Mouse (Mus musculus): ENCODE data around the gene Gcgr. TPM values are rescaled to one million over a fixed set of nuclear protein-coding genes. Genes with fewer than 3 reads are reported as not detected.

The Gcgr gene
- polyA plus RNA-seq, 1 experiment from 2014 or later: not detected

DNA sequence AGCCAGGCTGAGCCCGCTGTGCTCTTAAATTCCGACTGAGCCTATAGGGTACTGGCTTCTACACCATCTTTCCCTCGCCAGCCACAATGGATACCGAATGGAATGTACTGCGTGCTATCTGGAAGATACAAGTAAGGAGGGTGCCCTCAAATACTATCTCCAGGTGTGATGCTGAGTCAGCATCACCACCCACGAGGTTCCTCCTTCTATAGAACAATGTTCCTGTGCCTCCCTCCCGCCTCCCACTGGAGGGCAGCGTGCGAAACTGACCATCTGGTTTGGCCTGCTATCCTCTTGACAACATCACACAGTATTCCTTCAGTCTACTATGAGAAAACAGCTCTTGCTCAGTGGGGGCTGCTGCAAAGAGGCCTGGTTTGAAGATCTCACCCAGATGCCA lies 34.6 kb downstream of the Gcgr start:
- 89% methylated on average over 9 of the region's 9 CpGs for WGBS
- no peak for DNase-seq (ENCODE audit: low spot score, missing footprints)
- peaks cover 58% of the 10 kb centered on the region for H3K36me3 ChIP-seq (ENCODE audit: control insufficient read depth, insufficient read depth, low read length)
- no peak overlapping the region for H3K4me3 ChIP-seq (ENCODE audit: low read depth, low read length)
- H3K27ac ChIP-seq (ENCODE audit: low read depth, low read length): no peak overlapping the region
- no peak overlapping the region for H3K4me2 ChIP-seq
- ATAC-seq (ENCODE audit: low FRiP score): no peak
- no peaks in the 10 kb centered on the region for H3K9me3 ChIP-seq (ENCODE audit: control insufficient read depth, low read length)
- H3K4me1 ChIP-seq (ENCODE audit: control insufficient read depth, insufficient read depth, low read length): no peaks in the 10 kb centered on the region
- no peaks in the 10 kb centered on the region for H3K27me3 ChIP-seq (ENCODE audit: control insufficient read depth, insufficient read depth, low read length)
- H3K9ac ChIP-seq (ENCODE audit: low read length): no peak overlapping the region

DNA sequence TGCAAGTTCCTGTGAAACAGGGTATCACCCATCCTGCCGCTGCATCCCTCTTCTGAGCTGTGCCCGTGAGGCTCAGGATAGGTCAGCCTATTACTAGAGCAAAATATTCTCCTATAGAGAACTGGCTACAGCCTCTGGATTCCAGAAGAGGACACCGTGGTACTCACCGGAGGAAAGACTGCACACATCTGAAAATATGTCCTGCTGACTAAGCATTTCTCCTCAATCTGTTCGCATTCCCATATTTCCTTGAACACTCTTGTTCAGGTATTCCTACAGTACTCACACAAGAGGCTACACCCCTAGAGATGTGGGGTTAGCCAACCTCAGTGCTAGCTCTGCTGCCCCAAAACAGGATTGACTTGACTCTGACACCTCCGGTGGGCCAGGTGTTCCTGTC lies 37.8 kb downstream of the Gcgr start:
- Histone ChIP-seq H3K27ac (ENCODE audit: low read depth, low read length) (no peak overlapping the region), H3K36me3 (ENCODE audit: control insufficient read depth, insufficient read depth, low read length) (peaks cover 38% of the 10 kb centered on the region), H3K9ac (ENCODE audit: low read length) (no peak overlapping the region), H3K4me1 (ENCODE audit: control insufficient read depth, insufficient read depth, low read length) (peaks cover 9% of the 10 kb centered on the region), H3K27me3 (ENCODE audit: control insufficient read depth, insufficient read depth, low read length) (no peaks in the 10 kb centered on the region), H3K4me2 (no peak overlapping the region), H3K9me3 (ENCODE audit: control insufficient read depth, low read length) (no peaks in the 10 kb centered on the region), H3K4me3 (ENCODE audit: low read depth, low read length) (no peak overlapping the region)
- DNase-seq (ENCODE audit: low spot score, missing footprints) (no peak), ATAC-seq (ENCODE audit: low FRiP score) (no peak)
- WGBS: 96% methylated on average over 6 of the region's 6 CpGs

DNA sequence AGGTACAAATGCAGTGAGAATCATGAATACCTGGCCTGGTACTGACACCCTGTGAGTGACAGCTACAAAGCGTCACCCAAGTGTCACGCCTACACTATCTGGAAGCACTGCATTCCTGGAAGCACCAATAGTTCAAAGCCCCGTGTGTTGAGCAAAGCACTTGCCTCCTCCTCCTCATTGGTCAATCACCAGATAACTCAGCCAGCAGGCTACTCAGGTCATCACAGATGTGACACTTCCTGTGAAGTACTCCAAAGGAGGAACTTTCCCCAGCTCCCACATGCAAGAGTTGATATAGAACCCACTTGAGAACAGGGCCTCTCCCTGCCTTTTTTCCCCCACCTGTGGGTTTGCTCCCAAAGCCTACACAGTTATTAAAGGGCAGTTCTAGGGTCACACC lies 40.6 kb downstream of the Gcgr start:
- WGBS: 81% methylated on average over 3 of the region's 3 CpGs
- no peak overlapping the region for H3K27ac ChIP-seq (ENCODE audit: low read depth, low read length)

DNA sequence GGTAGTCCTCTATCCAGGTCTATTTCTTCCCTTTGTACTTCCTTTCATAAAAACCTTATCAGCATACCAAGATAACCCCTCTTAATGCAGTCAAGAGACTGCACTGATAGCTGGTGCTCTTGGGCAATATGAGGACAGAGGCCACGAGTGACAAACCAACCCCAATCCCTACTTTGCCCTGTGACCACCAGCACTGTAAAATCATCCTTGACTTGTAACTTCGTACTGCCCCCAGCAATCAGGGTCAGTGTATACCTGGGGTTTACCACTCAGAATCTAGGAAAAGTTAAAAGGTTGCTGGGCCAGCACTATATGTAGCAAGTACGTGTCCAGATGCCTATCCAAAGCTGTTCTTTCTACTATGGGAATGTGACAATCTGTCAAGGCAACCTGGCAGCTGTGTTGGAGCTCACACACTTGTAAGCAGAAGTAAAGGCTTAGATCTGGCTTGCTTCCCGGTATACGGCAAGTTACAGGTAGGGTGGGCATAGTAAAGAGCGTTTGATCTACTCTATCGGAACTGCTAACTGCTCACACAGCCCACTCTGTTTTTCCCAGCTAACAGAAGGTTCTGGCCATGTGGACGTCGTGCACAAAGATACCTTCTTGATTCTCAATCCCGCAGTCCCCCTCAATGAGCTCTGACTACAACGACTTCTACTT lies 41.4 kb downstream of the Gcgr start:
- Histone ChIP-seq H3K9ac (ENCODE audit: low read length) (peak overlapping the region; percentile 96), H3K4me3 (ENCODE audit: low read depth, low read length) (peak overlapping the region; percentile 97), H3K27ac (ENCODE audit: low read depth, low read length) (peak overlapping the region; percentile 89; the same call in 1 of the 2 replicates), H3K27me3 (ENCODE audit: control insufficient read depth, insufficient read depth, low read length) (no peaks in the 10 kb centered on the region), H3K4me1 (ENCODE audit: control insufficient read depth, insufficient read depth, low read length) (peaks cover 12% of the 10 kb centered on the region), H3K4me2 (peak overlapping the region; percentile 57), H3K36me3 (ENCODE audit: control insufficient read depth, insufficient read depth, low read length) (peaks cover 23% of the 10 kb centered on the region), H3K9me3 (ENCODE audit: control insufficient read depth, low read length) (no peaks in the 10 kb centered on the region)
- ATAC-seq (ENCODE audit: low FRiP score): no peak
- WGBS: 21% methylated on average over 11 of the region's 11 CpGs
- DNase-seq (ENCODE audit: low spot score, missing footprints): peak; percentile 88

More for the DNA sequence above, 40.6 kb downstream of the Gcgr start:
- H3K4me3 ChIP-seq (ENCODE audit: low read depth, low read length): peak overlapping the region; percentile 97
- H3K9me3 ChIP-seq (ENCODE audit: control insufficient read depth, low read length): no peaks in the 10 kb centered on the region
- DNase-seq (ENCODE audit: low spot score, missing footprints): no peak
- ATAC-seq (ENCODE audit: low FRiP score): no peak
- peaks cover 12% of the 10 kb centered on the region for H3K4me1 ChIP-seq (ENCODE audit: control insufficient read depth, insufficient read depth, low read length)
- peaks cover 29% of the 10 kb centered on the region for H3K36me3 ChIP-seq (ENCODE audit: control insufficient read depth, insufficient read depth, low read length)
- H3K9ac ChIP-seq (ENCODE audit: low read length): no peak overlapping the region
- peak overlapping the region; percentile 57 for H3K4me2 ChIP-seq
- H3K27me3 ChIP-seq (ENCODE audit: control insufficient read depth, insufficient read depth, low read length): no peaks in the 10 kb centered on the region

DNA sequence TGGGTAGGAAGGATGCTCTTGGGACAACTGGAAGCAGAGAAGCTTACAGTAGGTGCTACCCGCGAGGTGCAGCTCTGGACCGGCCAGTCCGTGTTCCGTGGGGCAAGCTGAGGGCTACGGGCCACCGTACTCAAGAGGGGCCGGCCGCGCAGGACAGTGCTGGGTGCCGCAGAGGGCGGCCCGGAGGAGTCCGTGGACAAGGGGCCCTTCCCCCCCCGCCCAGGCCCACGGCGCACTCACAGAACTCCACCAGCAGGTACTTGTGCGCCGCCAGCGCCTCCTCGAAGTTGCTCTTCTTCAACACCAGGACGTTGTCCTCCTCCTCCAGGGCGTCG lies 41.9 kb downstream of the Gcgr start:
- Histone ChIP-seq H3K4me1 (ENCODE audit: control insufficient read depth, insufficient read depth, low read length) (peaks cover 12% of the 10 kb centered on the region), H3K9ac (ENCODE audit: low read length) (peak overlapping the region; percentile 96), H3K27me3 (ENCODE audit: control insufficient read depth, insufficient read depth, low read length) (no peaks in the 10 kb centered on the region), H3K27ac (ENCODE audit: low read depth, low read length) (peak overlapping the region; percentile 89), H3K4me3 (ENCODE audit: low read depth, low read length) (peak overlapping the region; percentile 97), H3K36me3 (ENCODE audit: control insufficient read depth, insufficient read depth, low read length) (peaks cover 23% of the 10 kb centered on the region), H3K9me3 (ENCODE audit: control insufficient read depth, low read length) (no peaks in the 10 kb centered on the region), H3K4me2 (peak overlapping the region; percentile 57)
- ATAC-seq (ENCODE audit: low FRiP score): peak; percentile 54
- DNase-seq (ENCODE audit: low spot score, missing footprints): no peak
- WGBS: under 1% methylated on average over 21 of the region's 24 CpGs

DNA sequence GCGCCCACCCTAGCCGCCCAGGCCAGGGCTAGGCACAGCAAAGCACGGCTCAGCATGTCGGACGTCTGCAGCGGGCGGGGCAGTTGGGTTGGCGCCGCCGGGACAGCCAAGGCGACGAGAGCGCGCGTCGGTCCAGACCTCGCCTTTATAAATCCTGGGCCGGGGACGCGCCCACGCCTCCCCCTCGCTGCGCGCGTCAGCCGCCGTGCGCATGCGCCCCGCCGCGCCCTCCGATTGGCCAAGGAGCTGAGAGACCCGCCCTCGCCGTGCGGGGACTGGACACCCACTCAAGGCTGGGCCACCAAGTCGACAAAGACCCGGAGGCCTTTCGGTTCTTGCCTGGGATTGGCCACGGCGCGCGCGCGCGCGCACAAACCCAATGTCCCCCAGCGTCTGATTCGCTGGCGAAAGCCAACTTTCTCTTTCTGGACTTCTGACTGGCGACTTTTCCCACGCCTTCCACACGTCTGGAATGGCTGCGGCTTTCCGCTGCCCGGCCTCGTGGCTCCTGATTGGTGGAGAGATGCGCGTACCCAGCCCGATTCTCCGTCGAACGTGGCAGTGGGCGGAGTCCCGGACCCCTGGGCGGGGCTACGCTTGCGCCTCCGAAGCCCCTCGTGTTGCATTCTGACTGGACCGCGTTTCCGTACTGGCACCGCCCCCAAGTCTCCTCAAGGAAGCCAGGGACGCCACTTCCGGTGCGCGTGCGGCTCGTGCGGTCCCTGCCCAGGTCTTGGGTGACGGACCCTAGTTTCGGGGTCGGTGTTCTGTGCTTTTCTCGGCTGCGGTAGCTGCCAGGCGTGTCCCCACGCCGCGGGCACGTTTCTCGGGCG lies 42.5 kb downstream of the Gcgr start, which contains the start of gene P4hb:
Gene P4hb, minus strand, starts transcription at position 502 of the 833 bp plus-strand sequence.
- Histone ChIP-seq H3K9ac (ENCODE audit: low read length) (peak within 1 kb of the TSS; percentile 96), H3K4me3 (ENCODE audit: low read depth, low read length) (peak within 1 kb of the TSS; percentile 97), H3K27ac (ENCODE audit: low read depth, low read length) (peak within 1 kb of the TSS; percentile 89), H3K27me3 (ENCODE audit: control insufficient read depth, insufficient read depth, low read length) (no peaks in the 10 kb centered on the region), H3K9me3 (ENCODE audit: control insufficient read depth, low read length) (no peaks in the 10 kb centered on the region), H3K4me2 (peak within 1 kb of the TSS; percentile 57), H3K36me3 (ENCODE audit: control insufficient read depth, insufficient read depth, low read length) (peaks cover 24% of the 10 kb centered on the region), H3K4me1 (ENCODE audit: control insufficient read depth, insufficient read depth, low read length) (peaks cover 12% of the 10 kb centered on the region)
- peak; percentile 100 for DNase-seq (ENCODE audit: low spot score, missing footprints)
- peak; percentile 97 for ATAC-seq (ENCODE audit: low FRiP score)
- under 1% methylated on average over 93 of the region's 94 CpGs for WGBS

DNA sequence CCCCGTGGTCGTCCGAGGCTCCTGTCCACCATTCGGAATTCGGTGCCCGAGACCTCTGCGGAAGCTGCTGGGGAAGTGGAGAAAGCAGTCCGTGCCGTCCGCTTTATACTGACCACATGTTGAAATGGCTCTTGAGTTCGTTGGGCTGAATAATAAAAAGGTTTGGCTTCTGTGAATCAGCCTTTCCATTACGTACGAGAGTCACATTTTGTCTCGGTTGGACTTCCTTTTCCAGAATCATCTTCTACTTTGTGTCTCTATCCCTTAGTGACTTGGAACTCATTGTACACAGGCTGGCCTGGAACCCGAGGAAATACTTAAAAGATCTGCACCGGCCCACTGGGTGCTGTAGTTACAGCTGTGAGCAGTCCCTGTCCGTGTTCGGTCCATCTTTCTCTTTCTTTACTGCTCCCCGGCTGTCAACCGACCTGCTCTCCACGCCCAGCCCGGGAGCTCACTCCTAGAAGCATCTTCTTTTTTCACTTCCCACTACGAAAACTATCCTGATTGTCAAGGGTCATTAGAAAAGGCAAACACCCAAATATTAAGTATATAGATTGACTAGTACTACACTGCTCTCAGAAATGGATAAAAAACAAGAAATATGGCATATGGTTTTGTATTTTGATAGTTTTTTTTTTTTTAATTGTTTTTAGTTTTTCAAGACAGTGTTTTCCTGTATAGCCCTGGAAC lies 43.2 kb downstream of the Gcgr start:
- H3K27me3 ChIP-seq (ENCODE audit: control insufficient read depth, insufficient read depth, low read length): no peaks in the 10 kb centered on the region
- peak overlapping the region; percentile 57 for H3K4me2 ChIP-seq
- peak overlapping the region; percentile 97 for H3K4me3 ChIP-seq (ENCODE audit: low read depth, low read length)
- H3K4me1 ChIP-seq (ENCODE audit: control insufficient read depth, insufficient read depth, low read length): peaks cover 12% of the 10 kb centered on the region
- peak overlapping the region; percentile 96 for H3K9ac ChIP-seq (ENCODE audit: low read length)
- peaks cover 24% of the 10 kb centered on the region for H3K36me3 ChIP-seq (ENCODE audit: control insufficient read depth, insufficient read depth, low read length)
- H3K9me3 ChIP-seq (ENCODE audit: control insufficient read depth, low read length): no peaks in the 10 kb centered on the region
- under 1% methylated on average over 23 of the region's 23 CpGs for WGBS
- H3K27ac ChIP-seq (ENCODE audit: low read depth, low read length): peak overlapping the region; percentile 89
- ATAC-seq (ENCODE audit: low FRiP score) (peak; percentile 33; the same call in 1 of the 2 replicates), DNase-seq (ENCODE audit: low spot score, missing footprints) (no peak)

DNA sequence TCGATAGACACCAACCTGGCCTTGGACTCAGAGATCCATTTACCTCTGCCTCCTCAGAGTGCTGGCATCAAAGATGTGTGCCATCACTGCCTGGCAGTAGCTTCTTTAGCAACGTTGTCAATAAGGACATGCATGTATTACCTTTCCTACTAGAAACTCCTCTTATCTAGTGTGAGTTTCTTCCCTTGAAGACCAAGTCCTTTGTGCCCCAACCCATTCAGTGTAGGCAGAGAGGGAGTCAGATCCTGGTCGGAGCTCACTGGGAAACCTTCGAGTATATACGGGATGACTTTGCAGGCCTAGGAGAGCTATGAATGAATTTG lies 43.7 kb downstream of the Gcgr start:
- peak overlapping the region; percentile 96; the same call in 1 of the 2 replicates for H3K9ac ChIP-seq (ENCODE audit: low read length)
- H3K27ac ChIP-seq (ENCODE audit: low read depth, low read length): no peak overlapping the region
- 50% methylated on average over 5 of the region's 5 CpGs for WGBS
- H3K4me3 ChIP-seq (ENCODE audit: low read depth, low read length): peak overlapping the region; percentile 97
- H3K36me3 ChIP-seq (ENCODE audit: control insufficient read depth, insufficient read depth, low read length): peaks cover 29% of the 10 kb centered on the region
- H3K4me1 ChIP-seq (ENCODE audit: control insufficient read depth, insufficient read depth, low read length): peaks cover 12% of the 10 kb centered on the region
- H3K4me2 ChIP-seq: peak overlapping the region; percentile 57
- no peak for DNase-seq (ENCODE audit: low spot score, missing footprints)
- H3K27me3 ChIP-seq (ENCODE audit: control insufficient read depth, insufficient read depth, low read length): no peaks in the 10 kb centered on the region
- H3K9me3 ChIP-seq (ENCODE audit: control insufficient read depth, low read length): no peaks in the 10 kb centered on the region
- ATAC-seq (ENCODE audit: low FRiP score): no peak

DNA sequence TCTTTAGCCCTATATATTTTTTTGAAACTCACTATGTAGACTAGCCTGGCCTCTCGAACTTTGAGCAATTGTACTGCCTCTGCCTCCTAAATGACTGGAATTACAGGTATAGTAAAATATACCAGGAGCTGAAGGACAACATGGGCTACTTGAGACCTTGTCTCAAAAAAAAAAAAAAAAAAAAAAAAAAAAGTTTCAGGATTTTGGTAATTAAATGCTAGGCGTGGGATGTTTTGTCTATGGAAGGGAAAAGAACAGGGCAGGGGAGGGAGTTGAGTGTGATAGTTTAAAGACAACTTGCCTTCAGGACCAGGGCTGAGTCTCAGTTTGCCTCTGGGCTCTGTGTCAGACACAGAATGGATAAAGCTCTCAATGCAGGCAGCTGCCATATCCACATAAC lies 44.5 kb downstream of the Gcgr start:
- Histone ChIP-seq H3K4me2 (no peak overlapping the region), H3K9me3 (ENCODE audit: control insufficient read depth, low read length) (no peaks in the 10 kb centered on the region), H3K9ac (ENCODE audit: low read length) (no peak overlapping the region), H3K27me3 (ENCODE audit: control insufficient read depth, insufficient read depth, low read length) (no peaks in the 10 kb centered on the region), H3K4me3 (ENCODE audit: low read depth, low read length) (no peak overlapping the region), H3K36me3 (ENCODE audit: control insufficient read depth, insufficient read depth, low read length) (peaks cover 30% of the 10 kb centered on the region), H3K27ac (ENCODE audit: low read depth, low read length) (no peak overlapping the region), H3K4me1 (ENCODE audit: control insufficient read depth, insufficient read depth, low read length) (peaks cover 20% of the 10 kb centered on the region)
- WGBS: 80% methylated on average over 2 of the region's 2 CpGs
- no peak for ATAC-seq (ENCODE audit: low FRiP score)
- no peak for DNase-seq (ENCODE audit: low spot score, missing footprints)

Data from midbrain, embryonic 11.5 days (tissue).